Mouse (Mus musculus): ENCODE results near the gene Phyhipl.
A peak's percentile ranks its signal among the peaks of the same experiment; 100 is the strongest.

The Phyhipl gene

DNA sequence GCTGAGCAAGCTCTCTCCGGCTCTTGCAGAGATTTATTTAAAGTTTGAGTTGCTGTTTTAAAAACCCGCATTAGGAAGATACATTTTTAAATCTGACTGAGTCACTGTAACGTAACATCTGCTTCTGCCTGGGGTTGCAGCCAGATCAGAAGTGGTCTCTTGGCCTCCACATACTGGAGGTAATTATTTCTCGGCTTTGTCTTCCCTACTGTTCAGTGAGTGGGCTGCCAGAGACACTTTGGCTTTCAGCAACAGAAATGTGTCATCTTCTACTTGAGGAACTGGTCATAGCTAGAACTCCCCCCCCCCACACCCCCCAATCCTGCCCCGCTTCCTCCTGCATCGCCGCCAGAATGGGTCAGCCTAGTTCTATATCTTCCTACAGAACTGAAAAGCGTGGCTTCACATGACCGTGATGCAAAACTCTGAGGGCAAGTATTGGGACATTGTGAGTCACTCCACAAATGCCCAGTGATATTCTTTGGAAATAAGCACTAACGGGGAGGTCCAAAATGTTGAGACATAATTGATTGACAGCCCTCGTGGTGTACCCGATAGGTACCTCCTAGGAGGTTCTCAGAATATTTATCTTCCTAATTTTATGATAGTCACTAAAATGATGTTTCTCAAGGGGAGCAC is 125.5 kb downstream of the Phyhipl start:
- no peak for DNase-seq

DNA sequence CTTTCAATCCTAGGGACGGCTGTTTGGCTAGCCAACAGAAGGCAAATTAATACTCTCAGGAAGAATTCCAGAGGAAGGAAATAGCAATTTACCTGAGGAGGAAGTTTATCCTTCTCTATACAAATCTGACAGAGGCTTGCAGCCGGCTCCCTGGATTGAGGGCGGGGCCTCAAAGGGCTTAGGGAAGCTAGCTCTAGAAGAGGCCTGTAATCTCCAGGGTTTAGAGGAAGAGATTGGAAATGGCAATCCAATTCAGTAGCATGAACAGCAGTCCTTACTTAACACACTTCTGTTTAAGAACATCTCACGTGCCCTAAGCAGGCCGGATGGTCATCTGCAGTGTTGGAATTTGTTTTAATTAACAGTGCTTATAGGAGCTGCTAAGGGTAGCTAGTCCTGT is 134.4 kb downstream of the Phyhipl start:
- DNase-seq: no peak

GRCm38 (mm10) chr10:70520143-70521131 is 135.3 kb downstream of the Phyhipl start:
- DNase-seq: peak; percentile 34

GRCm38 (mm10) chr10:70519640-70520099 is 136.1 kb downstream of the Phyhipl start:
- no peak for DNase-seq

DNA sequence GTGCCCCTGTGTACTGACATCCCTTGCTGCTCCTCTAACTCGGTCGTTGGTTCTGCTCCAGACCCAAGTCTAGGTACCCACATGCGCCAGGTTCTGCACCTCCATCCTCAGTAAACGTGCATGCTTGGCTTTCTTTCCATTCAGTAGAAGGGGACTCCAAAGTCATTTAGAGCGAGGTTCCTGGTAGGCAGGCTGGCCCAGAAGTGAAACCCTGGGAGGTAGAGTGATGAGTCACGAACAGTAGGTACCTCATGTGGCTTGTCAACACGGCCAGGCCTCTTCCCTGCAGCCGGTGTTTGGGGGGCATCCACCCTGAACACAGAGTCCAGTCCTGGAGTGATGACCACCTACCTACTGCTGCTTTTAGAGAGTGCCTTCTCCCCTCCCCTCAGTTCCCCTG is 139.1 kb downstream of the Phyhipl start:
- no peak for DNase-seq

- no peak for DNase-seq
Measured at GRCm38 (mm10) chr10:70514848-70515247, 140.9 kb downstream of the Phyhipl start.

DNA sequence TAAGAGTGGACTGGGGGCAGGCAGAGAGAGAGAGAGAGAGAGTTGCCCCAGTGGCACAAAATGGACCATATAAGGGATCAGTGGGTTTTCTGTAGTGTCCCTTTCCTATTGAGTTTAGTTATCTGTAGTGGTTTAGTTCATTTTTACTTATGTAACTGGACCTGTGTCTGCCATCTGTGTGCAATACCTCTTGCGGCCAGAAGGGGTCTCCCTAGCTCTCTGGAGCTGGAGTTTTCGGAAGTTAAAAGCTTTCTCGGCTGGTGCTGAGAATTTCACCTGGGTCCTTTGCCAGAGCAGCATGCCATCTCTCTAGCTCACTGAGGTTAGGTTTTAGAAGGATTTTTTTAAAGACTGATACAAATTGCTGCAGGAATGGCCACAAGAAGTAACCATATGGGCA is 147.9 kb downstream of the Phyhipl start:
- no peak for DNase-seq
